Mouse (Mus musculus): Measurements from ENCODE around the gene Ecpas. TPM values are rescaled to one million over a fixed set of nuclear protein-coding genes. Genes with fewer than 3 reads are reported as not detected.

Ecpas gene
- polyA plus RNA-seq, 1 experiment from 2014 or later, result 44.5 TPM

DNA sequence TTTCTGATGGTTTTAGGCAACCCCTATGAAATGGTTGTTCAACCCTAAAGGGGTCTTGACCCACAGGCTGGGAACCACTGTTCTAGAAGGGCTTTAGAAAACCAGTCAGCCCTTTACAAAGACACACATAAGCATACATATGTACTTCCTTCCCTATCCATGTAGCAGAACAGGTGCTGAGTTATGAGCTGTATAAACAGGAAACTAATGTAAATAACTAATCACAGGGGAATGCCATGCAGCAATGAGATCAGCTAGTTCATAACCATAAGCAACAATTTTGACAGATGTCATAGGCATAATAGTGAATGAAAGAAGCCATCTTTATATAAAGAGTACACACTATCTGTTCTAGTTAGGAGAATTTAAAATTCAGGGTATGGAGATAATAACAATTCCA, 29.1 kb upstream of the Ecpas start:
- H3K9ac ChIP-seq (ENCODE audit: low read length), result no peak overlapping the region
- H3K4me2 ChIP-seq (ENCODE audit: low read length), result no peak overlapping the region
- H3K36me3 ChIP-seq (ENCODE audit: control insufficient read depth, insufficient read depth, low read length), result no peaks in the 10 kb centered on the region
- 0 out of 2 replicates have a peak, but pooled peaks cover 4% of the 10 kb centered on the region for H3K4me1 ChIP-seq (replicated peaks; ENCODE audit: control insufficient read depth, insufficient read depth, low read length)
- H3K9me3 ChIP-seq (ENCODE audit: control insufficient read depth, low read length), result no peaks in the 10 kb centered on the region
- H3K4me3 ChIP-seq (ENCODE audit: low read depth, low read length), result no peak overlapping the region
- DNase-seq (ENCODE audit: low spot score) (no peak), ATAC-seq (replicated peaks; ENCODE audit: low FRiP score, low TSS enrichment, low read depth) (no peak)
- no peak overlapping the region for H3K27ac ChIP-seq (ENCODE audit: low read depth)
- H3K27me3 ChIP-seq (replicated peaks; ENCODE audit: control insufficient read depth, insufficient read depth, low read length), result peaks cover 4% of the 10 kb centered on the region

- no peak for ATAC-seq (replicated peaks; ENCODE audit: low FRiP score, low TSS enrichment, low read depth)
- no peaks in the 10 kb centered on the region for H3K4me1 ChIP-seq (replicated peaks; ENCODE audit: control insufficient read depth, insufficient read depth, low read length)
- no peak overlapping the region for H3K9ac ChIP-seq (ENCODE audit: low read length)
- WGBS, result 77% methylated on average over 3 of the region's 3 CpGs
- no peaks in the 10 kb centered on the region for H3K36me3 ChIP-seq (ENCODE audit: control insufficient read depth, insufficient read depth, low read length)
- H3K27ac ChIP-seq (ENCODE audit: low read depth), result no peak overlapping the region
- H3K27me3 ChIP-seq (replicated peaks; ENCODE audit: control insufficient read depth, insufficient read depth, low read length), result no peaks in the 10 kb centered on the region
- H3K9me3 ChIP-seq (ENCODE audit: control insufficient read depth, low read length), result no peaks in the 10 kb centered on the region
- H3K4me2 ChIP-seq (ENCODE audit: low read length), result no peak overlapping the region
- DNase-seq (ENCODE audit: low spot score), result no peak
- no peak overlapping the region for H3K4me3 ChIP-seq (ENCODE audit: low read depth, low read length)
Measured at GRCm38 (mm10) chr4:58935846-58936245, 23.3 kb upstream of the Ecpas start.

DNA sequence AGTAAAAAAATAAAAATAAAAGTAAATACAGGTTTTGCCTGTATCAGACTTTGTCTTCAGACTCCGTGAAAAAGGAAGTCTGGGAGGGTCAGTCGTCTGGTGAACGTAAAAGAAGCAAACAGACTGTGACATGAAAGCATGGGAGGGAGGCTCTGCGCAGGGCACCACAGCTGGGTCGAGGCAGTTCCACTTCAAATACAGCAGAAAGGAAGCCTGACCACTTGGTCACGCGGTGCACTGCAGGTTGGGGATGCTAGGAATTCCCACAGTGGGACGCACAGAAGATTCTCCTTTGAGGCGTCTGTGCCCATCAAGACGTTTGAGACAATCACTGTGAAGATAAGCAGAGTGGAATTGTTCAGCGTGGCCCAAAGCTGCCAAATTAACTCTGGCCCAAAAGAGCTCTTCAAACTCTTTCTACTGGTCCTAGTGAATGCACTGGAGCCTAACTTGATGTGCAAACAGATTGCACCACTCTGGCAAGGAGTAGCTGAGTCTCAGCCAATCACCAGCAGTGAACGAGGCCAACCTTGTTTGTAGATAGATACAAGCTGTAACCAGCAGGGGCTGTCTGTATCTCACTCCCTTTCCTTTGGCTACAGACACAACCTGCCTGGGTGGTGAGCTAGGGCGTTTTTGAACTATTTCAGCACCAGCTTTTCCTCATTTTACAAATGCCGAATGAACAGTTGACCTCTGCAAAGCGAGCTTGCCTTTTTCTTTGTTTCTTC, 22.4 kb upstream of the Ecpas start:
- H3K4me2 ChIP-seq (ENCODE audit: low read length), result no peak overlapping the region
- H3K36me3 ChIP-seq (ENCODE audit: control insufficient read depth, insufficient read depth, low read length), result no peaks in the 10 kb centered on the region
- no peaks in the 10 kb centered on the region for H3K4me1 ChIP-seq (replicated peaks; ENCODE audit: control insufficient read depth, insufficient read depth, low read length)
- WGBS, result 23% methylated on average over 15 of the region's 15 CpGs
- ATAC-seq (replicated peaks; ENCODE audit: low FRiP score, low TSS enrichment, low read depth) (peak; percentile 66; the same call in 1 of the 2 replicates), DNase-seq (ENCODE audit: low spot score) (no peak)
- no peak overlapping the region for H3K27ac ChIP-seq (ENCODE audit: low read depth)
- H3K4me3 ChIP-seq (ENCODE audit: low read depth, low read length), result no peak overlapping the region
- H3K9ac ChIP-seq (ENCODE audit: low read length), result no peak overlapping the region
- no peaks in the 10 kb centered on the region for H3K27me3 ChIP-seq (replicated peaks; ENCODE audit: control insufficient read depth, insufficient read depth, low read length)
- no peaks in the 10 kb centered on the region for H3K9me3 ChIP-seq (ENCODE audit: control insufficient read depth, low read length)

DNA sequence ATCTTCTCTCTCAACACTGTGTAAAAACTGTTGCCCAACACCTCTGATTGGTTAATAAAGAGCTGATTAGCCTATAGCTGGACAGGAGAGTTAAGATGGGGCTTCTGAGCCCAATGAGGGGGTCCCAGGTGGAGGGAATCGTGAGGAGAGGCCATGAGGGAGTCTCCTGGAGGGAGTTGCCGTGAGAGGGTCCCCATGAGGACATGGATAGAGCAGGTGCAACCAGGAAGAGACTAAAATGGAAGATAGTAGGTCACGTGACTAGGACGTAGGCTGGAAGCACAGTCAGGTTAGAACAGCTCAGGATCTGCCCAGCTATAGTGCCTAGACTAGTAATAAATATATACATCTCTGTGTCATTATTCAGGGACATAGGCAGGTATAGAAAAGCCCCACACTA, 21.8 kb upstream of the Ecpas start:
- no peaks in the 10 kb centered on the region for H3K9me3 ChIP-seq (ENCODE audit: control insufficient read depth, low read length)
- H3K4me1 ChIP-seq (replicated peaks; ENCODE audit: control insufficient read depth, insufficient read depth, low read length), result no peaks in the 10 kb centered on the region
- H3K9ac ChIP-seq (ENCODE audit: low read length), result no peak overlapping the region
- H3K27ac ChIP-seq (ENCODE audit: low read depth), result no peak overlapping the region
- H3K27me3 ChIP-seq (replicated peaks; ENCODE audit: control insufficient read depth, insufficient read depth, low read length), result no peaks in the 10 kb centered on the region
- DNase-seq (ENCODE audit: low spot score), result no peak
- H3K4me2 ChIP-seq (ENCODE audit: low read length), result no peak overlapping the region
- no peaks in the 10 kb centered on the region for H3K36me3 ChIP-seq (ENCODE audit: control insufficient read depth, insufficient read depth, low read length)
- 76% methylated on average over 4 of the region's 4 CpGs for WGBS
- no peak overlapping the region for H3K4me3 ChIP-seq (ENCODE audit: low read depth, low read length)
- ATAC-seq (replicated peaks; ENCODE audit: low FRiP score, low TSS enrichment, low read depth), result no peak

DNA sequence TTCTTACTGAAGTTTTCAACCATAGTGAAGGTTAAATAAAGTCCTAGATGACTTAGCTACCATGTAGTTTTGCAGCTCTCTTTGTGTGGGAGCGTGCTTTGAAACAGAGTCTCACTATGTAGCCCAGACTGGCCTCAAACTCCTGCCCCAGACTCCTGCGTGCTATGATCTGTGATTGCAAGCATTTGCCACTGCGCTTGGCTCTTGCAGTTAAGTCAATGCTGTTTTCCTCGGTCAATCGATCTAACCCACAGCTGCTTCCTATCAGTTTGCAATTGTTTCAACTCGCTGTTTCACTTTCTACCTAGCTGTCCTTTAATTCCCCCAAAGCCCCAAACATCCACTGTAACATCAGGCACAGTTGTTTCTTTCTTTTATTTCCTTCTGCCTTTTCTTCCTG, 20.0 kb upstream of the Ecpas start:
- no peak overlapping the region for H3K4me3 ChIP-seq (ENCODE audit: low read depth, low read length)
- 82% methylated on average over 6 of the region's 6 CpGs for WGBS
- DNase-seq (ENCODE audit: low spot score), result no peak
- H3K36me3 ChIP-seq (ENCODE audit: control insufficient read depth, insufficient read depth, low read length), result no peaks in the 10 kb centered on the region
- no peaks in the 10 kb centered on the region for H3K27me3 ChIP-seq (replicated peaks; ENCODE audit: control insufficient read depth, insufficient read depth, low read length)
- H3K9ac ChIP-seq (ENCODE audit: low read length), result no peak overlapping the region
- ATAC-seq (replicated peaks; ENCODE audit: low FRiP score, low TSS enrichment, low read depth), result no peak
- no peak overlapping the region for H3K27ac ChIP-seq (ENCODE audit: low read depth)
- H3K9me3 ChIP-seq (ENCODE audit: control insufficient read depth, low read length), result no peaks in the 10 kb centered on the region
- no peaks in the 10 kb centered on the region for H3K4me1 ChIP-seq (replicated peaks; ENCODE audit: control insufficient read depth, insufficient read depth, low read length)
- no peak overlapping the region for H3K4me2 ChIP-seq (ENCODE audit: low read length)

- WGBS, result 70% methylated on average over 3 of the region's 3 CpGs
- Histone ChIP-seq H3K4me3 (ENCODE audit: low read depth, low read length) (no peak overlapping the region), H3K27me3 (replicated peaks; ENCODE audit: control insufficient read depth, insufficient read depth, low read length) (no peaks in the 10 kb centered on the region), H3K27ac (ENCODE audit: low read depth) (no peak overlapping the region), H3K36me3 (ENCODE audit: control insufficient read depth, insufficient read depth, low read length) (no peaks in the 10 kb centered on the region), H3K9ac (ENCODE audit: low read length) (no peak overlapping the region), H3K9me3 (ENCODE audit: control insufficient read depth, low read length) (no peaks in the 10 kb centered on the region), H3K4me1 (replicated peaks; ENCODE audit: control insufficient read depth, insufficient read depth, low read length) (no peaks in the 10 kb centered on the region), H3K4me2 (ENCODE audit: low read length) (no peak overlapping the region)
- ATAC-seq (replicated peaks; ENCODE audit: low FRiP score, low TSS enrichment, low read depth) (no peak), DNase-seq (ENCODE audit: low spot score) (no peak)
Measured at GRCm38 (mm10) chr4:58927661-58928060, 15.1 kb upstream of the Ecpas start.

DNA sequence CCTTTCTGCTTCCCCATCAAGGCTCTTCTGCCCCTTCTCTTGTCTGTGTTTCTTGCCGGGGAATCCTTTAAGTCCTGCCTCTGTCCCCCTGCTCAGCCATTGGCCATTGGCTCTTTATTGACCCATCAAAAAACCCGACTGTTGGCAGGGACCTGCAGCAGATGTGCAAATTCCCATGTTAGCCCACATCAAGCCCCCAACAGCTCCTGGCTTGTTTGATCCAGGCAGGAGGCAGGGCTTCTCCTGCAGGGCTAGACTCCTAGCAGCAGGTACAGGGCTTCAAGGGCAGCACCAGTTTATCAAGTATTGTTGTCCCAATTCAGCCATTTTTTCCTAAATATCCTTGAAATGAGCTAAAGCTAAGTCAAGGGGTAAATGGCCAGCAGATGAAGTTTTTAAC, 13.6 kb upstream of the Ecpas start:
- 21% methylated on average over 2 of the region's 2 CpGs for WGBS
- DNase-seq (ENCODE audit: low spot score), result no peak
- H3K36me3 ChIP-seq (ENCODE audit: control insufficient read depth, insufficient read depth, low read length), result no peaks in the 10 kb centered on the region
- ATAC-seq (replicated peaks; ENCODE audit: low FRiP score, low TSS enrichment, low read depth), result no peak
- H3K4me1 ChIP-seq (replicated peaks; ENCODE audit: control insufficient read depth, insufficient read depth, low read length), result no peaks in the 10 kb centered on the region
- H3K9ac ChIP-seq (ENCODE audit: low read length), result no peak overlapping the region
- no peak overlapping the region for H3K4me3 ChIP-seq (ENCODE audit: low read depth, low read length)
- no peak overlapping the region for H3K27ac ChIP-seq (ENCODE audit: low read depth)
- H3K4me2 ChIP-seq (ENCODE audit: low read length), result no peak overlapping the region
- no peaks in the 10 kb centered on the region for H3K27me3 ChIP-seq (replicated peaks; ENCODE audit: control insufficient read depth, insufficient read depth, low read length)
- H3K9me3 ChIP-seq (ENCODE audit: control insufficient read depth, low read length), result no peaks in the 10 kb centered on the region

GRCm38 (mm10) chr4:58925664-58926063, 13.1 kb upstream of the Ecpas start:
- Histone ChIP-seq H3K4me3 (ENCODE audit: low read depth, low read length) (no peak overlapping the region), H3K9ac (ENCODE audit: low read length) (no peak overlapping the region), H3K27ac (ENCODE audit: low read depth) (no peak overlapping the region), H3K4me1 (replicated peaks; ENCODE audit: control insufficient read depth, insufficient read depth, low read length) (no peaks in the 10 kb centered on the region), H3K36me3 (ENCODE audit: control insufficient read depth, insufficient read depth, low read length) (no peaks in the 10 kb centered on the region), H3K27me3 (replicated peaks; ENCODE audit: control insufficient read depth, insufficient read depth, low read length) (no peaks in the 10 kb centered on the region), H3K4me2 (ENCODE audit: low read length) (no peak overlapping the region), H3K9me3 (ENCODE audit: control insufficient read depth, low read length) (no peaks in the 10 kb centered on the region)
- ATAC-seq (replicated peaks; ENCODE audit: low FRiP score, low TSS enrichment, low read depth), result no peak
- DNase-seq (ENCODE audit: low spot score), result no peak
- 39% methylated on average over 5 of the region's 5 CpGs for WGBS

- no peak for DNase-seq (ENCODE audit: low spot score)
- Histone ChIP-seq H3K27ac (ENCODE audit: low read depth) (no peak overlapping the region), H3K4me3 (ENCODE audit: low read depth, low read length) (no peak overlapping the region), H3K9ac (ENCODE audit: low read length) (no peak overlapping the region), H3K4me2 (ENCODE audit: low read length) (no peak overlapping the region), H3K4me1 (replicated peaks; ENCODE audit: control insufficient read depth, insufficient read depth, low read length) (no peaks in the 10 kb centered on the region), H3K36me3 (ENCODE audit: control insufficient read depth, insufficient read depth, low read length) (no peaks in the 10 kb centered on the region), H3K9me3 (ENCODE audit: control insufficient read depth, low read length) (no peaks in the 10 kb centered on the region), H3K27me3 (replicated peaks; ENCODE audit: control insufficient read depth, insufficient read depth, low read length) (no peaks in the 10 kb centered on the region)
- 73% methylated on average over 2 of the region's 2 CpGs for WGBS
- ATAC-seq (replicated peaks; ENCODE audit: low FRiP score, low TSS enrichment, low read depth), result no peak
Measured at GRCm38 (mm10) chr4:58923933-58924332, 11.4 kb upstream of the Ecpas start.

All from intestine, embryonic 14.5 days (tissue).